Mouse (Mus musculus): ENCODE data around the gene Ube2q2. TPM values are rescaled to one million over a fixed set of nuclear protein-coding genes. Genes with fewer than 3 reads are reported as not detected.
"Not testable (repeated sequence)": the region's sequence is repeated elsewhere in the genome, so short reads cannot be mapped to it uniquely, and the experiment has no call there.

Gene Ube2q2
- total RNA-seq, 2 experiments from 2014 or later = 40.4 to 45.1 TPM

DNA sequence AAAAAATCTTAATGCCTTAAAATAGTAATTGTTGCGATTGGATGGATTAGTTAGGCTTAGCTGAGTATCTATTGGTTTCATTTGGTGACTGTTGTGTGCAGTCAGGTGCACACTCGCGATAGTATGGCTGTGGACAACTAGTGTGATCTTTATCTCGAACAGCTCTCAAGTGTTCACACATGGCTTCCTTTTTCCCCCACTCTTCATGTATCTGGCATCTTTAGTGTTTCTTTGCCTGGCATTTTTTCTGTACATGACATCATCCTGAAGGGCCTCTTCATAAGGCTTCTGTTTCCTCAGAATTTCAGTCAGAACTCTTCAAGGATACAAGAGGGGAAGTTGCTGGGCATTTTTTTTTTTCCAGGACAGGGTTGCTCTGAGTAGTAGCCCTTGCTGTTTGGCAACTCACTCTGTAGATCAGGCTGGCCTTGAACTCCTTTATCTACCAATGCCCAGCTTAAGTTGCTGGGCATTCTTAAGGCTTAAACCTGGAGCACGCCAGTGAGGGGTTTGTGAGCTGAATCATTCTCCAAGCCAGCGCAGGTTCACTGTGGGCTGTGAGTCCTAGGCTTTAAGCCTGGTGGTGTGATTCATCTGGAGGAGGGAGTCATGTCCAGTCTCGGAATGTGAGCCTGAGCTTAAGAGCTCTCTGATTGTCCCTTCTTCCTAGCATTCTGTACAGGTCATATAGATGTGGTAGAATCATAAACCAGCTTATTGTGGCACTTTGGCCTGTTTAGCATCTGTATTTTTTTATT is 22.2 kb downstream of the Ube2q2 start:
- DNase-seq (ENCODE audit: low spot score in 2 of 2) = no peak

DNA sequence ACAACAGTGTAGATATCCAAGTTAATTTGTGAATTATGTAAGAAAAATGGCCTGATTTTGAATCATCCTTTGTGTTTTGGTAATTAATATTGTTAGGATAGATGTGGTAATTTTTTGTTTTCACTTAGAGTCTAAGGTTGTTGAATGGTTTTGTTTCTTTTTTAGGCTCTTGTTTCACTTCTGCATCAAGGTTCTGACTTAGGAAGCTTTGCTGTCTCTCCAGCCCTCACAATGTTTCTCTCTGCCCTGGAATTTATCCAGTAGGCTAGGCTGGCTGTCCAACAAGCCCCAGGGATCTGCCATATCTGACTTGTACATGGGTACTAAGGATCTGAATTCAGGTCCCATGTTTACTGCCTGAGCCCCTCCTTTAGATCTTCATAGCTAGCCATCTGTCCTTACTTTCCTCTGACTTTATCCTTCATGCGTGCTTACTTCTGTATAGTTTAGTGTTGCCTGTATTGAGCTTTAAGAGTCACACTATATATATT is 23.6 kb downstream of the Ube2q2 start:
- no peak for DNase-seq (ENCODE audit: low spot score in 2 of 2)

DNA sequence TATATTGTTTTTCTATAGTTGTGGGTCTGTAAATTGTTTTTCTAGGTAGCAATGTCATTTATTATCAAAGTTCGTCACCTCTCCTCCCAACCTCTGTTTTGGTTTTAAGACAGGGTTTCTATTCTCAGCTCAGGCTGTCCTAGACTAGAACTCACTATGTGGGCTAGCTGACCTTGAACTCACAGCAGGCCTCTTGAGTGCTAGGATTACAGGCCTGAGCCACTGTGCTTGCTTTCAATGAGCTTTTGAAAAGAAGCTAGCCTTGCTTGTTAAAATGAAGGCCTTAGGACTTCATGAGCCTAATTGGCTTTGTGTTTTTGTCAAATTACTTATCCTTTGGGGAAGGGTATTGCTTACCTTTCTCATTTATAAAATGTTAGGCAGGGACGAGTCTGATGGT is 25.6 kb downstream of the Ube2q2 start:
- DNase-seq (ENCODE audit: low spot score in 2 of 2) = no peak

DNA sequence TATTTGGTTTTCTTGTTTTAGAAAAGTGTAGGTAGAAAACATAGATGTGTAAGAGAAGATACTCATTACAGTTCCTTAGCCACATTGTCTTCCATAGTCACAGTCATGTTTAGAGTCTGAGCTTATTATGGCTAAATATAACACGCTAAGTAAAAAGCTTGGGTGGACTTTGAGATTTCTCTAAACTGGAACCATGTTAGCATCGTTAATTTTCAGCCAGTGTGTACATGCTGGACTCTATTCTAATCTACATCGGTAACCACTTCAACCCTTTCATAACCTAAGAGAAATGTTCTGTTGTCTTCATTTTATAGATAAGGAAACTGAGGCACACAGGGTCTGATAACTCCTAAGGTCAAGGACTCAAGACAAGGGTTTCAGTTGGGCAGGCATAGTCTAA is 47.2 kb downstream of the Ube2q2 start:
- DNase-seq (ENCODE audit: low spot score in 2 of 2) = no peak

DNA sequence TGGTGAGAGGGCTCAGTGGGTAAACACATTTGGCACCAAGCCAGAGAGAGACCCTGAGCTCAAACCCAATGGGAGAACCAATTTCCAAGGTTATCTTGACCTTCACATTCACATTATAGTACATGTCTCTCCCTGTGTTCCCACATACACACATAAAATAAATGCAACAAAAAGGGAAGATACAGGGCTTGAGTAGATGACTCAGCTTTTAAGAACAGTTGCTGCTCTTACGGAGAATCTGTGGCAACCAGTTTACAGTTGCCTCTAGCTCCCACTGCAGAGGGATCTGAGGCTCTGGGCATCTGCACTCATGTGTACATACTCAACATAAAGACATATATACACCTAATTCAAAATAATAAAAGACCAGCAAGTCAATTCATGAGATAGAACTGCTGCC is 49.6 kb downstream of the Ube2q2 start:
- no peak for DNase-seq (ENCODE audit: low spot score in 2 of 2)

DNA sequence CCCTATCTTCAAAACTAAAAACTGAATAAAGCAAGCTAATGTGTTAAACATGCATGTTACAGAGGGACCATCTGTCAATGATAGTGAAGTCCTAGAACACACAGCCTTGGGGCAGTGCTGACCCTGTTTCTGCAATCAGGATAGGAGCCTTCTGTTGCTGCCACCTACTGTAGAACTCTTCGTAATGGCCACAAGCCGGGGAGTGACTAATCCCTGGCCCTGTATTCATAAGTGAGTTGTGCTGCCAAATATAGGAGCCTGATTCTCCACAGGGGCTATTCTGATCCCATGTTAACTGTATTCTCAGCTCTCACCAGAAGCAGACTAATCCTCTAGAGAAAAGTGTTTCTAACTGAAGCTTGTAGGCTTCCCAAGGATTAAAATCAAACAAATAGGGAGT is 50.7 kb downstream of the Ube2q2 start:
- no peak for DNase-seq (ENCODE audit: low spot score in 2 of 2)

DNA sequence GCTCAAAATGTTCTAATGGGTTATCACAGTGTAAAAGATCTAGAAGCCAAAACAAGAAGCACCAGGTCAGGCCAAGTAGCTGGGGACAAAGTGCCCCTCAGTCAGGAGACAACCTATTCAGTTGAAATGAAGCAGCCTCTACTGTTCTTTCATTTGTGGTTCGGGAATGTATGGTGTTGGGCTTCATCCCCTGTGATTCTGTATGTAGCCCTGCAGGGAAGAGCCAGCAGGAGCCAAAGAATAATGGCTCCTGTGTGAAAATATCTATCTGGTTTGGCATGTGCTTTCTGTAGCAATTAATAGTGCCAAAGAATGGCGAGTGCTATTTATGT is 59.8 kb downstream of the Ube2q2 start:
- no peak for DNase-seq (ENCODE audit: low spot score in 2 of 2)

DNA sequence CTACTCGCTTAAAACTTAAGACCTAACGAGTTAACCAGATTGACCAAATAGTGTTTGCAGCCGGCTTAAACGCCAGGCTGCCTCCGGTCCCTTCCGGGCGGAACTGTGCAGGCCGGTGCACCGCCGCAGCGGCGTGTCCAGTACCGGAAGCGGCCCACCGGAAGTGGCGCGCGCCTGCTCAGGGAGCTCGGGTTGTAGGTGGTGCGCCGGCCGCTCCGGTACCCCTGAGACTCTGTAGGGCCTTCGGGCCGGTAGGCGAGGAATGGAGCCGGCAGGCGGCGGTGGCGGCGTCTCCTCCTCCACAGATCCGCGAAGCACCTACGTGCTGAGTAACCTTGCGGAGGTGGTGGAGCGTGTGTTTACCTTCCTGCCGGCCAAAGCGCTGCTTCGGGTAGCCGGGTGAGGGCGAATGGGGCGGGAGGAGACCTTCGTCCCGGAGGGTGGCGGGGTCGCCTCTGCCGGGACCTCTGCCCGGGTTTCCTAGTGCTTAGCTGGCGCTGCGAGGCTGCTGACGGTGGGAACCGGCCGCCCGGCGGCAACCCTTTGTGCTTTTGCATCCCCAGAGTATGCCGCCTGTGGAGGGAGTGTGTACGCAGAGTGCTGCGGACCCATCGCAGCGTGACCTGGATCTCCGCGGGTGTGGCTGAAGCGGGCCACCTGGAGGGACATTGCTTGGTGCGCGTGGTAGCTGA is 60.3 kb downstream of the Ube2q2 start, which contains the start of gene Fbxo22:
Gene Fbxo22, plus strand, starts transcription at position 136 of the 692 bp plus-strand sequence.
- peak; percentile 80 to 81 for DNase-seq (ENCODE audit: low spot score in 2 of 2)

DNA sequence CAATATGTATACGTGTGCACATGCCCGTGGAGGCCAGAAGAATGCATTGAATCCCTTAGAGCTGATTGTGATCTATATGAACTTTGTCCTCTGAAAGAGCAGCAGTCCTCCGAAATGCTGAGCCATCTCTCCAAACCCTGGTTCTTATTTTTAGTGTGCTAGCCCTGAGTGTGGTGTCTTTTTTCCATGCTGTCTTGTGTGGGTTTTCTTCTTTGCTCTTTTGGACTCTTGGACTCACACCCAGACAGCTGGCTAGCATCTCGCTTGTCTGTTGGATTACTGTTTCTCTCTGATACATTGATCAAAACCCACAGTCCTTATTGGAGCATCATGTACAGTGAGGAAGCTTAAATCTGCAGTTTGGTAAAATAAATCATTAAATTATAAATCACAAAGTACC is 63.0 kb downstream of the Ube2q2 start:
- no peak for DNase-seq (ENCODE audit: low spot score in 2 of 2)

DNA sequence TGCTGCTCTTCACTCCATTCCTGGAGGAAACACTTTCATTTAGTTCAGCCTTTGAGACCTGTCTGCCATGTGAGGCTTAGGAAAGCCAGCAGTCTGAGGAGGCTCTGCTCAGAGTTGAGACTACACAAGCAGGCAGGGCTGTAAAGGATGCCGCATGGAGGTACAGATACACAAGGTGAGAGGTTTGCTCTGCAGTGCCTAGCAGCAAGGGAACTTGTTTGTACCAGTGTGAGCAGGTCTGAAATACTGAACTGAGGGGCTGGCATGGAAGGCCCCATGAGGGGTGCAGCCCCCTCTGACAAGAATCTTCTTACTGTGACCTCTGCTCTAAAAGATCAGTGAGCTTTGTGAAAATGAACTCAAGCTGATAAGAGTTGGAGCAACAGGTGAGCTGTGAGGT is 64.7 kb downstream of the Ube2q2 start:
- no peak for DNase-seq (ENCODE audit: low spot score in 2 of 2)

DNA sequence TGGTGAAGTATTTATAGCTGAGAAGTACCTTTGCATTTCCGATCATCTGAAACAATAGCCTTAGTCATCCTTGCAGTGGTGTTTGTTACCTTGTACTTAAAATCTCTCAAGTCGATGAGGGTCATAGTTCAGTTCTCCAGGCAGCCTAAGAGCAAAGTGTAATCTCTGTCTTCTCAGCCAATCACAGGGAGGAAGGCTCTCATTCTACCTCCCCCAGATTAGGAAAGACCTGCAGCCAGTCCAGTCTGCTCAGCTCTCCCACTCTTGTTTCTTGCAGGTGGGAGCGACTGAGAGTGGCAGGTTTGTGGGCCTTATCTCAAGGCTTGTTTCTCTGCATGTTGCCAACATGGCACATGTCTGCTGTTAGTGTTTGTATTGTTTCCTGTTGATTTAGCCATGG is 66.4 kb downstream of the Ube2q2 start:
- no peak for DNase-seq (ENCODE audit: low spot score in 2 of 2)

DNA sequence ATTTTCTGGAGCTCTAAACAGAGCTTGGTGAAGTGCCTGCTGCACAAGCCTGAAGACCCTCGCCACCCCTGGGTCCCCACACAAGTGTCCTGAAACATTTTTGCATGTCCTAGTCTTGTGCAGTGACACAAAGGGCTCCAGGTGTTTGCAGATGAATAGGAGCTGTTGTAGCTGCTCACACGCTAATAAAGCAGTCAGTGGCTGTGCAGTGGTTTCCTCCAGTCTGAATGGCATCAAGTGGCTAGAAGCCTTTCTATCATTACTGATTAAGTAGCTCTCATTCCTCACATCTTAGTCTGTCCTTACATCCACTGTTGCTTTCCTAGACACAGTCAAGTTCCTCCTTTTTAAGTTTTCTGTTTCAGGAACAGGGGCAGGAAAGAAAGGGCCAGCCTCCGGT is 67.0 kb downstream of the Ube2q2 start:
- no peak for DNase-seq (ENCODE audit: low spot score in 2 of 2)

DNA sequence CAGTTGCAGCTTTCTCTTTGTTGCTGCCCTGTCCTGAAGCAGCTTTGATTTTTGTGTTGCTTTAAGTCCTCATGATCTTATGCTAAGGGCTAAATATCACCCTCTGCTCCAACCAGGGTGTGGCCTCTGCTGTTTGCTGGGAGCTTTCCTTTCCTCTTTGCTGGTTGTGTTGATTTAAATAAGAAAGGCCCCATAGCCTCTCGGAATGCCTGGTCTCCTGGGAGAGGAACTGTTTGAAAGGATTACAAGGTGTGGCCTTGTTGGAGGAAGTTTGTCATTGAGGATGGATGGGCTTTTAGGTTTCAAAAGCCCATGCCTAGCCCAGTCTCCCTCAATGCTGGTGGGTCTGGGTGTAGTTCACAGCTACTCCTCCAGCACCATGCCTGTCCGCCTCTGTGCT is 67.4 kb downstream of the Ube2q2 start:
- no peak for DNase-seq (ENCODE audit: low spot score in 2 of 2)

DNA sequence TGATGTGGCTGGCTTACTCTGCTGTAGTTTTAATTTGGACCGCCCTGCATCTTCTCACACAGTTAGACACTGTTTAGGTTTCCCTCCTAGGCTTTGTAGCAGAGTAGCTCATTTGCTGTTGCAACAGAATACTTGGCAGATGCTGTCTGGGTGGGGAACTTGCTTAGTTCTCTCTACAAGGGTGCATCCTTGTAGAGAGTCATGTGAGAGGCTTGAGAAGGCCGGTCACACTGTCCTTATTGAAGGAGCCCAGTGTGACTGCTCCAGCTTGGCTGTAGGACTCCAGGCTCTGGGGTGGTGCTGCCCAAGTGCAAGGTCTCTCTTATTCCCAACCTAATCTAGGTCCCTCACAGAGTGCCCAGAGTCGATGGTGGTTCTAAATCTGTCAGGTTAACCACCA is 68.7 kb downstream of the Ube2q2 start:
- no peak for DNase-seq (ENCODE audit: low spot score in 2 of 2)

DNA sequence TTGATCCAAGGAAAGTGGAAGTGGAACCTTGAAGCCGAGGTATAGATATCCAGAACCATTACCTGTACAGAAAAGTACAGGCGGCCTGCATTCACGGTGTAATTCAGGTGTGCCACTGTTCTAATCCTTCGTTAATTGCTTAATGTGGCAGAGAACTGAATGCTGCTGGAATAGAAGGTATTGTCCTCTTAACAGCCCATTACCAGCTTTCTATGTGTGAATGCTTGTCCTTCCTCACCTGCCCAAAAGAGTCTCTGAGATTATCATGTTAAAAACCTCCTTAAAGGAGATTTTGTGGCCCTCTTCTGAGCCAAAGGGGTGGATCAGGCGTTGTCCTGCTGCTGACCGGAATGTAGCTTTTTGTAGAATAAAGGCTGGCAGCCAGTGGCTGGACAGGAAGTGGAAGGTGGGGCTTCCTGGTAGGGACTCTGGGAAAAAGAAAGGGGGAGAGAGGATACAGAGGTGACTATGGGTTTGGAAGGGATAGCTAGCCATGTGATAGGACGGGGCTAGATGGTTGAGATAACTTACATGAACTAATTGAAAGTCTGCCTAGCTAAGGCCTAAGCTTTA is 76.6 kb downstream of the Ube2q2 start:
- no peak for DNase-seq (ENCODE audit: low spot score in 2 of 2)

DNA sequence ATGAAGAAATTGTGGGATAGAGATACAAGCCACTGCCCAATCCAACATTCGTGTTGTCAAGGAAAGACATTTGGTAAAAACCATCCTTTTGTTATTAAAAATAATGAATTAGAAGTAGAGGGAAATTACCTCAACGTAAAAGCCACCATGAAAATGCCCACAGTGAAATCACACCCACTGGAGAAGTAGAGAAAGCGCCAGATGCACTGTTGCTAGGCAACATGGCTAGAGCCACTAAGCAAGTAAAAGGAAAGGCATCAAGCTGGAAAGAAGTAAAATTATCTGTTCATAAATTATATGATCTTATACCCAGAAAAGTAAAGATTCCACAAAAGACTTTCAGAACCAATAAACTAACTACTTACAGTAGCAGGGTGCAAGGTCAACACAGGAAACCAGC is 77.6 kb downstream of the Ube2q2 start:
- DNase-seq (ENCODE audit: low spot score in 2 of 2) = no peak

DNA sequence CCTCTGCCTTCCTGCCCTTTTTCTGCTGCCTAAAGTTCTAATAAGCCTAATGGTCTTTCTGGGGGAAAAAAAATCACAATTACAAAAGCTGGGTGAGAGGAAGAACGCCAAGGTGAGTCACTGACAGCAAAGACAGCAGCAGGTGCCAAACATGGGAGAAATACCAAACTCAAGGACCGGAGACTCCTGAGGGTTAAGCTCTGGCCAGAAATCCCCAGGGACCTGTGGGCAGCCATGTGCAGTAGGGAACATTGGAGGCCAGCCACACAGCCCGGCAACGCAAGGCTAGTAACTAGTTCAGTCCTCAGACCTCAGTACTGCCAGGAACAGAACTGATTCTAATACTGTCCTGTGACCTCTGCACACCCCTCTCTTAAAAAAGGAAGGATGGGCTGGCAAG is 79.5 kb downstream of the Ube2q2 start:
- DNase-seq (ENCODE audit: low spot score in 2 of 2) = no peak

DNA sequence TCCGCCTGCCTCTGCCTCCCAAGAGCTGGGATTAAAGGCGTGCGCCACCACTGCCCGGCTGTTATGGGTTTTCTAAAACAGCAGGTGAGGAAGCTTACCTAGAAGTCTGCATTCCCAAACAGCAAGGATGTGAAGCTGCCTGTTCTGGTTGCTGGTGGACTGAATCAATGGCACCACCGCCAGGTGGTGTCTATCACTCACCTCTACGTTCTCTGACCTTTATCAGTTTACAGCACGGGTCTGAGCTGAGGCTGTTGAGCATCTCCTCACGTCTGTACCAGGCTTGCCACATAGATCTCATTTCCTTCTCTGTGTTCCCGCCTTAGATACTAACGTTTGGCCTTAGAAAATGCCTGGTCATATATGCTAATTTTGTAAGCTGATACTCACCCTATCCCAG is 80.4 kb downstream of the Ube2q2 start:
- DNase-seq (ENCODE audit: low spot score in 2 of 2) = no peak

DNA sequence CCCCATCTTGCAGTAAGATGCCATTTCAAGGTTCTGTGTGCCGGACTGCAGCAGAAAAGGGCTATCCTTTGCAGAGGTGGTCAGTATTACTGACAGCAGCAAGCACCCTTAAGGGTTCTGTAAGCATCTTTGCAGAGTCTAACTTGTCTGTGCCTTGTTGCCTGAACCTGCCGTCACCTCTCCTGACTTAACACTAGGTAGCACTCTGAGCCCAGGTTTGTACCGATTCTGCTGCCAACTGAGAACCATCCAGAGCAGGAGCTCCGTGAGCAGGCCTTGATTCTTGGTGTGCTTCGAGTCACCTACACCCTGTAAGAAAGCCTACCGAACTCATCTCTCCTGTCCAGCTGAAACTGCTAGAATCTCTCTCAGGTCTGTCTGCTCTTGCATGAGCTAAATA is 82.9 kb downstream of the Ube2q2 start:
- no peak for DNase-seq (ENCODE audit: low spot score in 2 of 2)

DNA sequence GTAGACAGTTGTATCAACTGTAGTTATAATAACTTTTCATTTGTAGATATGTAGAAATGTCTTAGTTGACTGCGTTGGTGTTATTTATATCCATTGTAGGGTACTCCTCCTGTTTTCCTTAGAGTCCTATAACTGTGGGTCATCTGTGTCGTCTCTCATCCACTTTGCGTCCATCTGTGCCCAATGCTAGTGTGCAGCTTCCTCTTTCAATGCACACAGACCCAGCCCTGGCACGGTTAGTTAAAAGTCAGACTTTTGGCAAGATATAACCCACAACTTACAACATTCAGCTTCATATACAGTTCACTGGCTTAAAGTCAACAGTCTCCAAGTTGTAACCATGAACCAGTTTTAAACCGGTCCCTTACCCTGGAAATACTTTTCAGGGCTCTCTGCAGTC is 83.5 kb downstream of the Ube2q2 start:
- no peak for DNase-seq (ENCODE audit: low spot score in 2 of 2)

DNA sequence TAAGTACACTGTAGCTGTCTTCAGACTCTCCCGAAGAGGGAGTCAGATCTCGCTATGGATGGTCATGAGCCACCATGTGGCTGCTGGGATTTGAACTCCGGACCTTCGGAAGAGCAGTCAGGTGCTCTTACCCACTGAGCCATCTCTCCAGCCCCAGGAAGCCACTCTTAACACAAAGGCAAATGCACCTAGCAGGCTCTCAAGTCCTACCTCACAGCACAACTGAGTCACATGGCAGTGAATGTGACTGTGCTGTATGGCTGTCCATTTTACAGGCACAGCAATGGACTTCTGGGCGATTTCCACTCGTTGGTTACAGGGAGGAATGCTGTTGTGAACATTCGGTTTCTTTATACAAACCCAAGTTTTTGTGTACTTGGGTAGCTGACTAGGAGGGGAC is 83.9 kb downstream of the Ube2q2 start:
- DNase-seq (ENCODE audit: low spot score in 2 of 2) = no peak

DNA sequence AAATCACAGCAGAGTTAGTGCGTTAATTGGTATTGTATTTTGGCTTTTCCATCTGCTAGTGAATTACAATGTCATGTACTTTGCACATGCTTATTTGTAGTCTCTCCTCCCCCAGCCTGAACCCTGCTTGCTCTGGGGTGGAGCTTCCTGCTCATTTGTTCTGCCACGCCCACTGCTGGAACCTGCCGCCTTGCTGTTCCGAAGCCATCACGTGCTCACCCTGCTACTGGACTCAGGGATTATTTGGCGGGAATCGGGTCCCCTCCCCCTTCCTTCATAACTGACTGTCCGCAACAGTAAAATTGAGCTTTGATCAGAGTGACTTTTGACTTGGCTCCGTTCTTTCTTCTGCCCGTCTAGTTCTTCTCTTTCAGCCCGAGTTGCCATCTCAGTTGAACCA is 84.4 kb downstream of the Ube2q2 start:
- DNase-seq (ENCODE audit: low spot score in 2 of 2) = not testable (repeated sequence)

Data from adrenal gland, postnatal 4 days (tissue).